Mouse (Mus musculus): Measurements from ENCODE around the gene Fxr2.

Gene Fxr2

DNA sequence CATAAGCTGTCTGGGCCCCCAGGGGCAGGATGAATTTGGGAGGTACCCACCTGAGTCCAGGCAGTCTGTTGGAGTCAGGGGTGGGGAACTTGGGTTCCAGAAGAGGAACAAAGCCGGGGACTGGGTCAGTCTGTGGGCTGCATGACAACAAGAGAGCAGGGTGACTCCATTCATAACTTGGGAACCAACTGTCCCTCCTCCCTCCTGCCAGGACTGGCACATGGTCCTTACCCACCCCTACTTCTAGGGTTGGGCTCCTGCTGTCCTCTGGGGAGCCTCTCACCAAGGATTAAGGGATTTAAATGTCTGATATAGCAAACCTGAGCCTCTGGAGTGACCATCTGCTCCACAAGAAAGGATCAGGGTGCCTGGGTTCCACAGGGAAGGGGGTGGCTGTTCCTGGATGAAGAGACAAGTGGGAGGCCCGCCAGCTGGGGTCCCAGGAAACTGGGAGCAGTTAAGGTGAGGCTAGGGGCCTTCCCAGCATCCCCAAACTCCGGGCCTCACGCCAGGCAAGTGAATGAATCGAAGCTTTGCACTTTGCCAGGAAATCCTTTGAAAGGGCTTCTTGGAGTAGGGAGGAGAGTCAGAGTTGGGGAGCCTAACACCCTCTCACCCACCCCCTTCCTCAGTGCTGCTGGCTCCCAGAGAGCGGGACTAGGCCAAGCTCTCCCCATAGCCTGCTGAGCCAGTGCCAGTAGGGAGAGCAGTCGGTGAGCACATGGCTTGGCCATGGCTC lies 40.7 kb upstream of the Fxr2 start:
- H3K4me1 ChIP-seq (replicated peaks; ENCODE audit: low read depth, low read length) = peaks cover 63% of the 10 kb centered on the region
- TF ChIP-seq CTCF (conservative IDR thresholded peaks at IDR 0.05; ENCODE audit: low read length) (no peak), POU5F1 (IDR thresholded peaks at IDR 0.05; ENCODE audit: borderline replicate concordance, low read length) (no peak), NANOG (IDR thresholded peaks at IDR 0.05; ENCODE audit: borderline replicate concordance, low read length) (no peak)
- peaks cover 73% of the 10 kb centered on the region for H3K36me3 ChIP-seq (ENCODE audit: insufficient read depth, low read length)
- no peaks in the 10 kb centered on the region for H3K9me3 ChIP-seq (ENCODE audit: low read length)
- H3K27me3 ChIP-seq (ENCODE audit: insufficient read depth, low read length) = no peaks in the 10 kb centered on the region
- H3K4me3 ChIP-seq (replicated peaks; ENCODE audit: low read length) = no peak overlapping the region

DNA sequence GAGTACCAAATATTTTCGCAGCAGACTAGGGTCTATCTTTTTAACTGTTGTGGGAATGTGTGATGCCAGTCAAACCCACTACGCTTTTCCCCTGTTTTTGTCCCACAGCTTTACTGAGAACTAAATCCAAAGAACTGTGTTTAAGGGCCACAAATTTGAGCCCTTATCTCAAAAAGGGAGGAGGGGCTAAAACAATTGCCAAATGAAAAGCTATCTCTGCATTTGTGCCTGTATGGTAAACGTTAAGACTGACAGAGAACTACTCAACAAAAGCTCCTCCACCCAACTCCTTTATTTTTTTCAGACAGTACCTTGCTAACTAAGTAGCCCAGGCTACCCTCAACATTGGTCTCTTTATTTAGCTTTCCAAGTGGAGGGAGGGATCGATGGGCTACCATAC lies 40.0 kb upstream of the Fxr2 start:
- Histone ChIP-seq H3K4me1 (replicated peaks; ENCODE audit: low read depth, low read length) (peaks cover 58% of the 10 kb centered on the region), H3K9me3 (ENCODE audit: low read length) (no peaks in the 10 kb centered on the region), H3K27me3 (ENCODE audit: insufficient read depth, low read length) (no peaks in the 10 kb centered on the region), H3K36me3 (ENCODE audit: insufficient read depth, low read length) (peaks cover 66% of the 10 kb centered on the region), H3K4me3 (replicated peaks; ENCODE audit: low read length) (no peak overlapping the region)
- TF ChIP-seq NANOG (IDR thresholded peaks at IDR 0.05; ENCODE audit: borderline replicate concordance, low read length) = no peak
- TF ChIP-seq CTCF (conservative IDR thresholded peaks at IDR 0.05; ENCODE audit: low read length) = no peak
- no peak for TF ChIP-seq POU5F1 (IDR thresholded peaks at IDR 0.05; ENCODE audit: borderline replicate concordance, low read length)

DNA sequence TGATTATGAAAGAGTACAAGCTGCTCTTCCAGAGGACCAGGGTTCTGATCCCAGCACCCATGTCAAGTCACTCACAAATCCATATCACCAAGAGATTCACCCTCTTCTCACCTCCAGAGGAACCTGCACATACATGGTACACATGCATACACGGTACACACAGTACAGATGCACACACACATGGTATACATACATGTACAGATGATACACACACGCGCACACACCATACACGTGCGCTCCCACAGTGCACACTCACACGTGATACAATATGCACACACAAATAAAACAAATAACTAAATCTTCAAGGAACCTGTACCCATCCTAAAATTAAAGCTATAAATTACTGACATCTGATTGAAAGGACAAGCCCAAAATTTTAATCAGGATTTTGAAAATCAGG lies 37.9 kb upstream of the Fxr2 start:
- no peaks in the 10 kb centered on the region for H3K27me3 ChIP-seq (ENCODE audit: insufficient read depth, low read length)

DNA sequence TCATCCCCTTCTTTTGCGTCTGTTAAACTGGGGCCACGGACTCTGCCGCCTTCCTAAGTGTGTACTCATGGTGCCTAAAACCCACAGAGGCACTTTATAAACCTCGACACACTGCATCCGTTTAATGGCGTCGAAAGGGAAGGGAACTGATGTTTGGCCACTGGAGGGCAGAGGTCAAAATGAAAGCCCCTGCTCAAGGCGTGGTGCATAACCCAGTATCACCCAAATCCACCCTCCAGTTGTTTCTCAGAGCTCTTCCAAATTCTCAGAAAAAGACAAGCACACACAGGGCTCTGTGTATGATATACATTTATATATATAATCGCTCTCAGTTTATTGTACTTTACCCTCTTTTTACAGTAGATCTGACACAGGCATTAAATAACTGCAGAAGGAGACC lies 33.4 kb upstream of the Fxr2 start:
- Histone ChIP-seq H3K27me3 (ENCODE audit: insufficient read depth, low read length) (peaks cover 25% of the 10 kb centered on the region), H3K4me3 (replicated peaks; ENCODE audit: low read length) (peak overlapping the region; percentile 49), H3K4me1 (replicated peaks; ENCODE audit: low read depth, low read length) (peaks cover 64% of the 10 kb centered on the region), H3K9me3 (ENCODE audit: low read length) (no peaks in the 10 kb centered on the region), H3K36me3 (ENCODE audit: insufficient read depth, low read length) (0 out of 2 replicates have a peak, but pooled peaks cover 7% of the 10 kb centered on the region)
- TF ChIP-seq CTCF (conservative IDR thresholded peaks at IDR 0.05; ENCODE audit: low read length) = peak; percentile 10; the same call in 1 of the 2 replicates
- no peak for TF ChIP-seq NANOG (IDR thresholded peaks at IDR 0.05; ENCODE audit: borderline replicate concordance, low read length)

More for the DNA sequence above, 37.9 kb upstream of the Fxr2 start:
- Histone ChIP-seq H3K4me1 (replicated peaks; ENCODE audit: low read depth, low read length) (peaks cover 55% of the 10 kb centered on the region), H3K36me3 (ENCODE audit: insufficient read depth, low read length) (peaks cover 45% of the 10 kb centered on the region), H3K4me3 (replicated peaks; ENCODE audit: low read length) (no peak overlapping the region), H3K9me3 (ENCODE audit: low read length) (no peaks in the 10 kb centered on the region)
- no peak for TF ChIP-seq NANOG (IDR thresholded peaks at IDR 0.05; ENCODE audit: borderline replicate concordance, low read length)
- no peak for TF ChIP-seq POU5F1 (IDR thresholded peaks at IDR 0.05; ENCODE audit: borderline replicate concordance, low read length)
- TF ChIP-seq CTCF (conservative IDR thresholded peaks at IDR 0.05; ENCODE audit: low read length) = no peak

DNA sequence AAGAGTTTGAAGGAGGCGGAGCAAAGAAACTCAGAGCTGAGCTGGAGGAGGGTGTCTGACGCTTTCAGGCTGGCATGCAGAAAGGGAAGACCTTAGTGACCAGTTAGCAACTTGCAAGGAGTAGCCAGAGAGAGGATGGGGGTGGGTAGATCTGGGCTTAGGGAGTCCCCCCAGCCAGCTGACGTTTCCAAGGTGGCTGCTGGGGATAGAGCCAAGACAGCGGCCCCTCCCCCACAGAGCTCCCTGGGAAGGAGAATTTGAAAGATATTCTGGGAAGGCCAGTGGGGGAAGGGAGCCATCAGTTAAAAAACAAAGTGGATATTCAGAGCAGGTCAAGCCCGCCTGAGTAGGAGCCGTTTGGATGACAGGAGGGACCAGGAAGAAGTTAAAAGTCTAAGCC lies 32.7 kb upstream of the Fxr2 start:
- 0 out of 2 replicates have a peak, but pooled peaks cover 4% of the 10 kb centered on the region for H3K36me3 ChIP-seq (ENCODE audit: insufficient read depth, low read length)
- TF ChIP-seq POU5F1 (IDR thresholded peaks at IDR 0.05; ENCODE audit: borderline replicate concordance, low read length) = no peak
- TF ChIP-seq NANOG (IDR thresholded peaks at IDR 0.05; ENCODE audit: borderline replicate concordance, low read length) = no peak
- TF ChIP-seq CTCF (conservative IDR thresholded peaks at IDR 0.05; ENCODE audit: low read length) = no peak
- H3K4me3 ChIP-seq (replicated peaks; ENCODE audit: low read length) = peak overlapping the region; percentile 37; the same call in 1 of the 2 replicates
- peaks cover 32% of the 10 kb centered on the region for H3K27me3 ChIP-seq (ENCODE audit: insufficient read depth, low read length)
- H3K9me3 ChIP-seq (ENCODE audit: low read length) = no peaks in the 10 kb centered on the region
- H3K4me1 ChIP-seq (replicated peaks; ENCODE audit: low read depth, low read length) = peaks cover 67% of the 10 kb centered on the region

DNA sequence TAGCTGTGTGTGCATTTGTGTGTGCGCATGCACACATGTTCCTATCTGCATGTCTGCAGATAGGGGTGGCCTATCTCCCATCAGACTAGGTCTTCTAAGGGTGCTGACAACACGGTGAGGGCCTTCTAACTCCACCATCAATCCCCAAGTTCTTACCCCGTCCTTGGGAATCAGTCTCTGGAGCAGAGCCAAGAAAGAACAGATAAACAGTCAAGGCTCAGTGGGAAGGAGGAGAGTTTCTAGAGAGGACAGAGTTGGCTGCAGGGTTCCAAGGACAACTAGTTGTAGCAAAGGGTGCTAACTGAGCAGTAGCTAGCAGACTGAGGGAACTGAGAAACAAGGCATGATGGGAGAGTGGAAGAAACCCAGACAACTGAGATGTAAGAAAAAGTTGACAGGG lies 31.0 kb upstream of the Fxr2 start:
- Histone ChIP-seq H3K27me3 (ENCODE audit: insufficient read depth, low read length) (peaks cover 38% of the 10 kb centered on the region), H3K36me3 (ENCODE audit: insufficient read depth, low read length) (0 out of 2 replicates have a peak, but pooled peaks cover 4% of the 10 kb centered on the region), H3K4me3 (replicated peaks; ENCODE audit: low read length) (no peak overlapping the region), H3K9me3 (ENCODE audit: low read length) (no peaks in the 10 kb centered on the region), H3K4me1 (replicated peaks; ENCODE audit: low read depth, low read length) (peaks cover 74% of the 10 kb centered on the region)
- TF ChIP-seq CTCF (conservative IDR thresholded peaks at IDR 0.05; ENCODE audit: low read length) (no peak), POU5F1 (IDR thresholded peaks at IDR 0.05; ENCODE audit: borderline replicate concordance, low read length) (no peak), NANOG (IDR thresholded peaks at IDR 0.05; ENCODE audit: borderline replicate concordance, low read length) (no peak)

DNA sequence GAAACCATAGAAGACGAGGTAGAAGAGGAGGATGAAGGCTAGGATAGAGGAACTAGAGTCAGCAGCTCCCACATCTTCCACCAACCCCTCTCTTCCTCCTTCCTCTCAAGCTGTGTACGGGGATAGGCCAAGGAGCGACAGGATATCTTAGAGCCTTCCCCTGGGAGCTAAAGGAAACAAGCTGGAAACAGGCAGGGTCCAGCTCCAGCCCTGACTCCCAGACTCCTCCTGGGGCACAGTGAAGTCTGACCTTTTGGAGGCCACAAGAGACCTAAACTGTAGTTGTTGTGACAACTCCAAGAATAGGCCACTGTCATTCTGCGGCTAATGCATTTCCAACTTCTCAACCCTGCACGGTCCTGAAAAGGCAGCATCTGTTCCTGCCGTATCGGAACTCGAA lies 29.3 kb upstream of the Fxr2 start:
- Histone ChIP-seq H3K4me1 (replicated peaks; ENCODE audit: low read depth, low read length) (peaks cover 83% of the 10 kb centered on the region), H3K4me3 (replicated peaks; ENCODE audit: low read length) (no peak overlapping the region), H3K27me3 (ENCODE audit: insufficient read depth, low read length) (peaks cover 38% of the 10 kb centered on the region), H3K36me3 (ENCODE audit: insufficient read depth, low read length) (0 out of 2 replicates have a peak, but pooled peaks cover 4% of the 10 kb centered on the region), H3K9me3 (ENCODE audit: low read length) (no peaks in the 10 kb centered on the region)
- TF ChIP-seq NANOG (IDR thresholded peaks at IDR 0.05; ENCODE audit: borderline replicate concordance, low read length) (no peak), CTCF (conservative IDR thresholded peaks at IDR 0.05; ENCODE audit: low read length) (no peak), POU5F1 (IDR thresholded peaks at IDR 0.05; ENCODE audit: borderline replicate concordance, low read length) (no peak)

DNA sequence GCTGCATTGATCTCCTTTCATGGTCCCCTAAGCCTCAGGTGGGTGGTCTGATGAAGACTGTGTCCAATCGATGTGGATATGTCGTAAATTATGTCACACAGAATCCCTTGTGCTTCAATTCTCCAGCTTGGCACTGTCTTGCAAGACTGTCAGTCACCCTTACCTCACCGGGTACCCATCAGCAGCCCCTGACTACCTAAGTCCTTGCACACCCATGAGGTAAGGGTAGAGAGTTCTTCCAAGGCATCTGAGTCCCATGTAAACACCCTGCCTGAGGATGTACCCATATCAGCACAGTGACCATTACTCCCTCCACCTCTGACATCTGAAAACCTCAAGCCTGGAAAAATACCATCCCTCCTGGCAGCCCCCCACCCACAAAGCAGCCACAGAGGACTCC lies 28.4 kb upstream of the Fxr2 start:
- Histone ChIP-seq H3K27me3 (ENCODE audit: insufficient read depth, low read length) (peaks cover 38% of the 10 kb centered on the region), H3K4me3 (replicated peaks; ENCODE audit: low read length) (peak overlapping the region; percentile 88), H3K4me1 (replicated peaks; ENCODE audit: low read depth, low read length) (peaks cover 81% of the 10 kb centered on the region), H3K9me3 (ENCODE audit: low read length) (no peaks in the 10 kb centered on the region), H3K36me3 (ENCODE audit: insufficient read depth, low read length) (0 out of 2 replicates have a peak, but pooled peaks cover 4% of the 10 kb centered on the region)
- no peak for TF ChIP-seq CTCF (conservative IDR thresholded peaks at IDR 0.05; ENCODE audit: low read length)
- no peak for TF ChIP-seq POU5F1 (IDR thresholded peaks at IDR 0.05; ENCODE audit: borderline replicate concordance, low read length)
- TF ChIP-seq NANOG (IDR thresholded peaks at IDR 0.05; ENCODE audit: borderline replicate concordance, low read length) = no peak

All from E14TG2a.4 (cell line).